Mouse (Mus musculus): ENCODE results near the gene Clcn3. TPM values are rescaled to one million over a fixed set of nuclear protein-coding genes. Genes with fewer than 3 reads are reported as not detected.

The Clcn3 gene
- polyA plus RNA-seq, 1 experiment from 2014 or later: 25.4 TPM

GRCm38 (mm10) chr8:60889131-60889842, 93.8 kb downstream of the Clcn3 start:
- WGBS: 90% methylated on average over 11 of the region's 11 CpGs
- H3K27ac ChIP-seq: no peak overlapping the region
- no peak for DNase-seq (ENCODE audit: low spot score)
- peaks cover 20% of the 10 kb centered on the region for H3K4me1 ChIP-seq (replicated peaks)
- H3K36me3 ChIP-seq: peaks cover 16% of the 10 kb centered on the region
- H3K27me3 ChIP-seq (ENCODE audit: insufficient read depth, poor library complexity, severe bottlenecking): no peaks in the 10 kb centered on the region
- H3K4me3 ChIP-seq: peak overlapping the region; percentile 78; the same call in 1 of the 2 replicates
- no peaks in the 10 kb centered on the region for H3K9me3 ChIP-seq

- Histone ChIP-seq H3K4me3 (no peak overlapping the region), H3K27ac (no peak overlapping the region), H3K9me3 (no peaks in the 10 kb centered on the region), H3K27me3 (ENCODE audit: insufficient read depth, poor library complexity, severe bottlenecking) (no peaks in the 10 kb centered on the region), H3K36me3 (no peaks in the 10 kb centered on the region), H3K4me1 (replicated peaks) (peaks cover 23% of the 10 kb centered on the region)
- WGBS: 75% methylated on average over 6 of the region's 6 CpGs
- no peak for DNase-seq (ENCODE audit: low spot score)
Measured at GRCm38 (mm10) chr8:60886736-60887135, 96.4 kb downstream of the Clcn3 start.

GRCm38 (mm10) chr8:60883419-60884137, 99.5 kb downstream of the Clcn3 start:
- no peaks in the 10 kb centered on the region for H3K36me3 ChIP-seq
- 78% methylated on average over 4 of the region's 4 CpGs for WGBS
- DNase-seq (ENCODE audit: low spot score): no peak
- H3K27me3 ChIP-seq (ENCODE audit: insufficient read depth, poor library complexity, severe bottlenecking): no peaks in the 10 kb centered on the region
- H3K4me3 ChIP-seq: no peak overlapping the region
- no peaks in the 10 kb centered on the region for H3K9me3 ChIP-seq
- H3K27ac ChIP-seq: no peak overlapping the region
- peaks cover 12% of the 10 kb centered on the region; the same call in 1 of the 2 replicates for H3K4me1 ChIP-seq (replicated peaks)

GRCm38 (mm10) chr8:60878617-60879016, 104.5 kb downstream of the Clcn3 start:
- Histone ChIP-seq H3K9me3 (no peaks in the 10 kb centered on the region), H3K4me3 (no peak overlapping the region), H3K4me1 (replicated peaks) (peaks cover 3% of the 10 kb centered on the region; the same call in 1 of the 2 replicates), H3K36me3 (no peaks in the 10 kb centered on the region), H3K27me3 (ENCODE audit: insufficient read depth, poor library complexity, severe bottlenecking) (no peaks in the 10 kb centered on the region), H3K27ac (no peak overlapping the region)
- 49% methylated on average over 2 of the region's 2 CpGs for WGBS
- DNase-seq (ENCODE audit: low spot score): no peak

GRCm38 (mm10) chr8:60870231-60871193, 112.6 kb downstream of the Clcn3 start:
- WGBS: 84% methylated on average over 13 of the region's 13 CpGs
- Histone ChIP-seq H3K4me1 (replicated peaks) (no peaks in the 10 kb centered on the region), H3K4me3 (no peak overlapping the region), H3K36me3 (no peaks in the 10 kb centered on the region), H3K9me3 (no peaks in the 10 kb centered on the region), H3K27me3 (ENCODE audit: insufficient read depth, poor library complexity, severe bottlenecking) (no peaks in the 10 kb centered on the region), H3K27ac (no peak overlapping the region)
- DNase-seq (ENCODE audit: low spot score): no peak

- WGBS: 89% methylated on average over 2 of the region's 2 CpGs
- Histone ChIP-seq H3K27me3 (ENCODE audit: insufficient read depth, poor library complexity, severe bottlenecking) (no peaks in the 10 kb centered on the region), H3K36me3 (no peaks in the 10 kb centered on the region), H3K9me3 (no peaks in the 10 kb centered on the region), H3K4me3 (no peak overlapping the region), H3K4me1 (replicated peaks) (no peaks in the 10 kb centered on the region), H3K27ac (no peak overlapping the region)
- DNase-seq (ENCODE audit: low spot score): no peak
Measured at GRCm38 (mm10) chr8:60869761-60870160, 113.3 kb downstream of the Clcn3 start.

GRCm38 (mm10) chr8:60868236-60868965, 114.7 kb downstream of the Clcn3 start:
- no peaks in the 10 kb centered on the region for H3K4me1 ChIP-seq (replicated peaks)
- H3K27ac ChIP-seq: no peak overlapping the region
- 81% methylated on average over 4 of the region's 4 CpGs for WGBS
- no peak overlapping the region for H3K4me3 ChIP-seq
- DNase-seq (ENCODE audit: low spot score): no peak
- H3K36me3 ChIP-seq: no peaks in the 10 kb centered on the region
- H3K27me3 ChIP-seq (ENCODE audit: insufficient read depth, poor library complexity, severe bottlenecking): no peaks in the 10 kb centered on the region
- no peaks in the 10 kb centered on the region for H3K9me3 ChIP-seq

GRCm38 (mm10) chr8:60867468-60868115, 115.5 kb downstream of the Clcn3 start:
- no peaks in the 10 kb centered on the region for H3K36me3 ChIP-seq
- H3K4me1 ChIP-seq (replicated peaks): no peaks in the 10 kb centered on the region
- no peak overlapping the region for H3K27ac ChIP-seq
- H3K4me3 ChIP-seq: no peak overlapping the region
- H3K27me3 ChIP-seq (ENCODE audit: insufficient read depth, poor library complexity, severe bottlenecking): no peaks in the 10 kb centered on the region
- no peaks in the 10 kb centered on the region for H3K9me3 ChIP-seq
- no peak for DNase-seq (ENCODE audit: low spot score)
- 84% methylated on average over 4 of the region's 4 CpGs for WGBS

- Histone ChIP-seq H3K4me3 (no peak overlapping the region), H3K27me3 (ENCODE audit: insufficient read depth, poor library complexity, severe bottlenecking) (no peaks in the 10 kb centered on the region), H3K36me3 (no peaks in the 10 kb centered on the region), H3K4me1 (replicated peaks) (no peaks in the 10 kb centered on the region), H3K27ac (no peak overlapping the region), H3K9me3 (no peaks in the 10 kb centered on the region)
- peak; percentile 44 for DNase-seq (ENCODE audit: low spot score)
- WGBS: 32% methylated on average over 3 of the region's 3 CpGs
Measured at GRCm38 (mm10) chr8:60865504-60866114, 117.5 kb downstream of the Clcn3 start.

- no peaks in the 10 kb centered on the region for H3K9me3 ChIP-seq
- no peak for DNase-seq (ENCODE audit: low spot score)
- WGBS: 88% methylated on average over 6 of the region's 6 CpGs
Measured at GRCm38 (mm10) chr8:60864875-60865274, 118.2 kb downstream of the Clcn3 start.

GRCm38 (mm10) chr8:60861783-60862182, 121.3 kb downstream of the Clcn3 start:
- H3K36me3 ChIP-seq: no peaks in the 10 kb centered on the region
- no peak overlapping the region for H3K4me3 ChIP-seq
- H3K4me1 ChIP-seq (replicated peaks): no peaks in the 10 kb centered on the region
- H3K9me3 ChIP-seq: no peaks in the 10 kb centered on the region
- no peak for DNase-seq (ENCODE audit: low spot score)
- H3K27ac ChIP-seq: no peak overlapping the region
- H3K27me3 ChIP-seq (ENCODE audit: insufficient read depth, poor library complexity, severe bottlenecking): no peaks in the 10 kb centered on the region
- 89% methylated on average over 6 of the region's 6 CpGs for WGBS

More at GRCm38 (mm10) chr8:60864875-60865274, 118.2 kb downstream of the Clcn3 start:
- Histone ChIP-seq H3K36me3 (no peaks in the 10 kb centered on the region), H3K4me1 (replicated peaks) (no peaks in the 10 kb centered on the region), H3K4me3 (no peak overlapping the region), H3K27me3 (ENCODE audit: insufficient read depth, poor library complexity, severe bottlenecking) (no peaks in the 10 kb centered on the region), H3K27ac (no peak overlapping the region)
